Mouse (Mus musculus) heart, adult 10 weeks (tissue): ENCODE results near the gene Nat8f3. TPM values are rescaled to one million over a fixed set of nuclear protein-coding genes. Genes with fewer than 3 reads are reported as not detected.

ENCODE experiments used
- polyA plus RNA-seq: library from polyadenylated mRNA; stranded (reverse); fragments of 350-450 nt; fragmentation: Illumina TruSeq; extraction: RNeasy Lipid Tissue Mini Kit (QIAGEN cat#74804); gene quantifications from one replicate; pipeline ENCODE4 v1.2.3, GENCODE M21; 2014; ENCODE audit warnings: low read depth, low replicate concordance

Nat8f3 gene
- 3.0 TPM for polyA plus RNA-seq

GRCm38 (mm10) chr6:85765532-85765931 lies at the start of gene Nat8f3:
Nat8f3 (minus strand) TSS chr6:85765754.

GRCm38 (mm10) chr6:85713105-85713504 lies 52.4 kb downstream of the Nat8f3 start, which contains the start of gene Nat8f7:
Nat8f7 (minus strand) TSS chr6:85713205.

Other genes starting within 250 kb of the Nat8f3 start
- gene Alms1, start 178.2 kb downstream of the Nat8f3 start, polyA plus RNA-seq, result 1.2 TPM
- not detected for gene Nat8f7, start 52.5 kb downstream of the Nat8f3 start, polyA plus RNA-seq
- gene Nat8f6, start 55.2 kb upstream of the Nat8f3 start, polyA plus RNA-seq, result 0.42 TPM
- not detected for gene Nat8f5, start 55.2 kb upstream of the Nat8f3 start, polyA plus RNA-seq
- gene Nat8, start 66.3 kb upstream of the Nat8f3 start, polyA plus RNA-seq, result not detected
- gene Nat8f2, start 103.4 kb upstream of the Nat8f3 start, polyA plus RNA-seq, result 0.34 TPM
- 1.6 TPM for gene Nat8f4, start 139.1 kb upstream of the Nat8f3 start, polyA plus RNA-seq
- 17.2 TPM for gene Tprkb, start 146.1 kb upstream of the Nat8f3 start, polyA plus RNA-seq
- gene Nat8f1, start 149.9 kb upstream of the Nat8f3 start, polyA plus RNA-seq, result 5.0 TPM
- gene Dusp11, start 195.9 kb upstream of the Nat8f3 start, polyA plus RNA-seq, result 73.6 TPM